Mouse (Mus musculus): ENCODE measurements at regions not wholly inside any gene's neighbourhood (a gene's known extent, or its start where the extent isn't known, plus 50 kb on each side); places are given as distances from the start of the nearest gene placed in this dataset.

- no peak for ATAC-seq
These were observed 251.0 kb upstream of the Rbms1 start for GRCm38 (mm10) chr2:61213951-61214350.

GRCm38 (mm10) chr2:61201387-61201786 lies 238.4 kb upstream of the Rbms1 start:
- no peak for ATAC-seq

- ATAC-seq = no peak
These were observed 231.0 kb upstream of the Rbms1 start for GRCm38 (mm10) chr2:61193976-61194375.

GRCm38 (mm10) chr2:61182424-61182979 lies 219.5 kb upstream of the Rbms1 start:
- ATAC-seq = no peak

- no peak for ATAC-seq
These were observed 214.8 kb upstream of the Rbms1 start for GRCm38 (mm10) chr2:61177801-61178200.

GRCm38 (mm10) chr2:61176807-61177206 lies 213.8 kb upstream of the Rbms1 start:
- no peak for ATAC-seq

- ATAC-seq = no peak
These were observed 210.6 kb upstream of the Rbms1 start for GRCm38 (mm10) chr2:61173581-61173980.

- ATAC-seq = no peak
These were observed 198.3 kb upstream of the Rbms1 start for GRCm38 (mm10) chr2:61161336-61161735.

- no peak for ATAC-seq
These were observed 196.8 kb upstream of the Rbms1 start for GRCm38 (mm10) chr2:61159761-61160160.

GRCm38 (mm10) chr2:61138998-61139631 lies 176.1 kb upstream of the Rbms1 start:
- no peak for ATAC-seq

- ATAC-seq = no peak
These were observed 175.6 kb upstream of the Rbms1 start for GRCm38 (mm10) chr2:61138625-61138997.

- no peak for ATAC-seq
These were observed 174.4 kb upstream of the Rbms1 start for GRCm38 (mm10) chr2:61137378-61137777.

GRCm38 (mm10) chr2:61136926-61137325 lies 173.9 kb upstream of the Rbms1 start:
- no peak for ATAC-seq

GRCm38 (mm10) chr2:61123046-61123806 lies 160.2 kb upstream of the Rbms1 start:
- no peak for ATAC-seq

GRCm38 (mm10) chr2:61121281-61121680 lies 158.3 kb upstream of the Rbms1 start:
- ATAC-seq = no peak

- no peak for ATAC-seq
These were observed 151.6 kb upstream of the Rbms1 start for GRCm38 (mm10) chr2:61114620-61115019.

GRCm38 (mm10) chr2:61113916-61114315 lies 150.9 kb upstream of the Rbms1 start:
- no peak for ATAC-seq

GRCm38 (mm10) chr2:61110591-61110990 lies 147.6 kb upstream of the Rbms1 start:
- no peak for ATAC-seq

- no peak for ATAC-seq
These were observed 146.6 kb upstream of the Rbms1 start for GRCm38 (mm10) chr2:61109564-61109963.

- no peak for ATAC-seq
These were observed 142.2 kb upstream of the Rbms1 start for GRCm38 (mm10) chr2:61105169-61105568.

- no peak for ATAC-seq
These were observed 137.9 kb upstream of the Rbms1 start for GRCm38 (mm10) chr2:61100854-61101253.

GRCm38 (mm10) chr2:61088501-61088900 lies 125.5 kb upstream of the Rbms1 start:
- no peak for ATAC-seq

- ATAC-seq = no peak
These were observed 121.8 kb upstream of the Rbms1 start for GRCm38 (mm10) chr2:61084835-61085234.

- no peak for ATAC-seq
These were observed 120.1 kb upstream of the Rbms1 start for GRCm38 (mm10) chr2:61083100-61083499.

Measured in activated CD4-positive, CD25-positive, alpha-beta regulatory T cell, adult 4 months (primary cell).